Mouse (Mus musculus) cerebellum, adult 8-10 months (tissue): ENCODE measurements around the gene Kmt2c.
"Not testable (repeated sequence)": the region's sequence is repeated elsewhere in the genome, so short reads cannot be mapped to it uniquely, and the experiment has no call there.

ENCODE experiments used
- DNase-seq: peaks from one replicate; pipeline ENCODE4 v3.0.0; 2022

Kmt2c gene

GRCm38 (mm10) chr5:25515767-25516166, 17.2 kb upstream of the Kmt2c start, which contains the start of gene Cct8l1:
TSS of gene Cct8l1 (plus strand) at chr5:25516067.
- DNase-seq = no peak

- no peak for DNase-seq
Measured at GRCm38 (mm10) chr5:25506041-25506440, 7.5 kb upstream of the Kmt2c start.

- peak; percentile 25 for DNase-seq
Measured at GRCm38 (mm10) chr5:25500686-25501085, 2.1 kb upstream of the Kmt2c start.

- peak; percentile 99 for DNase-seq
Measured at GRCm38 (mm10) chr5:25499423-25500398, 1.1 kb upstream of the Kmt2c start.

GRCm38 (mm10) chr5:25498821-25499422, 339 bp upstream of the Kmt2c start:
- DNase-seq = no peak

GRCm38 (mm10) chr5:25497720-25498345, 750 bp downstream of the Kmt2c start:
- DNase-seq = peak; percentile 55

- peak; percentile 21 for DNase-seq
Measured at GRCm38 (mm10) chr5:25497369-25497719, 1.2 kb downstream of the Kmt2c start.

- DNase-seq = no peak
Measured at GRCm38 (mm10) chr5:25496652-25497051, 1.9 kb downstream of the Kmt2c start.

GRCm38 (mm10) chr5:25478863-25479262, 19.7 kb downstream of the Kmt2c start:
- DNase-seq = no peak

GRCm38 (mm10) chr5:25475789-25476188, 22.8 kb downstream of the Kmt2c start:
- no peak for DNase-seq

GRCm38 (mm10) chr5:25472070-25472469, 26.5 kb downstream of the Kmt2c start:
- no peak for DNase-seq

- no peak for DNase-seq
Measured at GRCm38 (mm10) chr5:25461956-25462355, 36.6 kb downstream of the Kmt2c start.

- not testable (repeated sequence) for DNase-seq
Measured at GRCm38 (mm10) chr5:25455432-25455831, 43.2 kb downstream of the Kmt2c start.

GRCm38 (mm10) chr5:25452691-25453090, 45.9 kb downstream of the Kmt2c start:
- DNase-seq = no peak

GRCm38 (mm10) chr5:25437508-25437907, 61.1 kb downstream of the Kmt2c start:
- no peak for DNase-seq

- peak; percentile 46 for DNase-seq
Measured at GRCm38 (mm10) chr5:25436081-25436480, 62.5 kb downstream of the Kmt2c start.

- peak; percentile 20 for DNase-seq
Measured at GRCm38 (mm10) chr5:25422576-25422975, 76.0 kb downstream of the Kmt2c start.

GRCm38 (mm10) chr5:25420601-25421000, 78.0 kb downstream of the Kmt2c start:
- peak; percentile 70 for DNase-seq

GRCm38 (mm10) chr5:25415382-25415781, 83.2 kb downstream of the Kmt2c start:
- no peak for DNase-seq

GRCm38 (mm10) chr5:25396727-25397126, 101.9 kb downstream of the Kmt2c start:
- no peak for DNase-seq

- DNase-seq = no peak
Measured at GRCm38 (mm10) chr5:25392655-25393054, 105.9 kb downstream of the Kmt2c start.

GRCm38 (mm10) chr5:25383581-25383980, 115.0 kb downstream of the Kmt2c start:
- peak; percentile 11 for DNase-seq

- DNase-seq = no peak
Measured at GRCm38 (mm10) chr5:25379188-25379587, 119.4 kb downstream of the Kmt2c start.

GRCm38 (mm10) chr5:25368420-25368819, 130.2 kb downstream of the Kmt2c start:
- DNase-seq = no peak
